Mouse (Mus musculus) stomach, embryonic 15.5 days (tissue): Measurements from ENCODE around the gene Ppil3. TPM values are rescaled to one million over a fixed set of nuclear protein-coding genes. Genes with fewer than 3 reads are reported as not detected.

Experiments
- ATAC-seq: fragments of 200-750 bp; cut with Nextera tagmentation; 2 replicates; pipeline ENCODE4 v1.8.0; 2017; ENCODE audit warnings: low read depth, moderate number of reproducible peaks, moderate TSS enrichment; ENCODE audit not compliant: insufficient read depth, low FRiP score
- H3K27ac ChIP-seq: fragments of 300-500 bp; sonication (generic); 2 replicates; pipeline ENCODE4 v1.5.1; 2015; ENCODE audit warnings: mild to moderate bottlenecking, inconsistent platforms
- H3K27me3 ChIP-seq: fragments of 300-500 bp; sonication (generic); replicated peaks from 2 replicates; pipeline ENCODE4 v1.6.1; 2015; ENCODE audit warnings: inconsistent platforms
- H3K36me3 ChIP-seq: fragments of 300-500 bp; sonication (generic); 2 replicates; pipeline ENCODE4 v1.6.1; 2015; ENCODE audit warnings: inconsistent platforms
- H3K4me1 ChIP-seq: fragments of 300-500 bp; sonication (generic); 2 replicates; pipeline ENCODE4 v1.6.1; 2015; ENCODE audit warnings: inconsistent platforms
- H3K4me2 ChIP-seq: fragments of 300-500 bp; sonication (generic); 2 replicates; pipeline ENCODE4 v1.6.1; 2015; ENCODE audit warnings: mild to moderate bottlenecking, inconsistent platforms
- H3K4me3 ChIP-seq: fragments of 300-500 bp; sonication (generic); replicated peaks from 2 replicates; pipeline ENCODE4 v1.5.1; 2015; ENCODE audit warnings: inconsistent platforms
- H3K9ac ChIP-seq: fragments of 300-500 bp; sonication (generic); 2 replicates; pipeline ENCODE4 v1.6.1; 2015; ENCODE audit warnings: inconsistent platforms
- H3K9me3 ChIP-seq: fragments of 300-500 bp; sonication (generic); 2 replicates; pipeline ENCODE4 v1.6.1; 2016; ENCODE audit warnings: inconsistent platforms
- WGBS: fragments of 180-500 bp; shearing (Covaris S2); methylation state at CpG from one replicate; pipeline ENCODE4 v1.1.7; 2015; 5-methylcytosine and 5-hydroxymethylcytosine counted together
- polyA plus RNA-seq: library from polyadenylated mRNA; unstranded; fragments of >200 nt; fragmentation: Nextera tagmentation; extraction: Ambion mirVana; gene quantifications from 2 replicates; pipeline ENCODE4 v1.2.1, GENCODE M21; 2015

Ppil3 gene
- polyA plus RNA-seq, 1 experiment from 2014 or later = 49.1 TPM

- H3K9ac ChIP-seq = no peak overlapping the region
- H3K36me3 ChIP-seq = peaks cover 40% of the 10 kb centered on the region
- ATAC-seq = no peak
- H3K27ac ChIP-seq = no peak overlapping the region
- H3K9me3 ChIP-seq = no peaks in the 10 kb centered on the region
- no peak overlapping the region for H3K4me2 ChIP-seq
- H3K27me3 ChIP-seq = no peaks in the 10 kb centered on the region
- no peaks in the 10 kb centered on the region for H3K4me1 ChIP-seq
- WGBS = 95% methylated on average over 7 of the region's 7 CpGs
- H3K4me3 ChIP-seq = no peak overlapping the region
Measured at GRCm38 (mm10) chr1:58407321-58407720, 38.0 kb downstream of the Ppil3 start.

- Histone ChIP-seq H3K4me2 (no peak overlapping the region), H3K4me3 (no peak overlapping the region), H3K27me3 (no peaks in the 10 kb centered on the region), H3K9me3 (no peaks in the 10 kb centered on the region), H3K9ac (no peak overlapping the region), H3K27ac (no peak overlapping the region), H3K36me3 (peaks cover 43% of the 10 kb centered on the region), H3K4me1 (no peaks in the 10 kb centered on the region)
- no peak for ATAC-seq
- WGBS = 93% methylated on average over 5 of the region's 5 CpGs
Measured at GRCm38 (mm10) chr1:58403745-58404144, 41.5 kb downstream of the Ppil3 start.

GRCm38 (mm10) chr1:58401396-58401795 lies 43.9 kb downstream of the Ppil3 start:
- H3K4me1 ChIP-seq = no peaks in the 10 kb centered on the region
- no peak for ATAC-seq
- H3K9ac ChIP-seq = no peak overlapping the region
- H3K36me3 ChIP-seq = peaks cover 61% of the 10 kb centered on the region
- H3K9me3 ChIP-seq = no peaks in the 10 kb centered on the region
- no peak overlapping the region for H3K4me2 ChIP-seq
- no peak overlapping the region for H3K4me3 ChIP-seq
- H3K27me3 ChIP-seq = no peaks in the 10 kb centered on the region
- no peak overlapping the region for H3K27ac ChIP-seq
- 86% methylated on average over 6 of the region's 6 CpGs for WGBS

GRCm38 (mm10) chr1:58397731-58398130 lies 47.6 kb downstream of the Ppil3 start:
- no peaks in the 10 kb centered on the region for H3K27me3 ChIP-seq
- no peak overlapping the region for H3K27ac ChIP-seq
- peaks cover 62% of the 10 kb centered on the region for H3K36me3 ChIP-seq
- no peak for ATAC-seq
- H3K9me3 ChIP-seq = no peaks in the 10 kb centered on the region
- H3K4me2 ChIP-seq = no peak overlapping the region
- 95% methylated on average over 6 of the region's 6 CpGs for WGBS
- H3K9ac ChIP-seq = no peak overlapping the region
- no peaks in the 10 kb centered on the region for H3K4me1 ChIP-seq
- no peak overlapping the region for H3K4me3 ChIP-seq

- H3K9ac ChIP-seq = no peak overlapping the region
- no peak overlapping the region for H3K4me3 ChIP-seq
- no peak for ATAC-seq
- H3K27me3 ChIP-seq = no peaks in the 10 kb centered on the region
- 88% methylated on average over 1 of the region's 1 CpGs for WGBS
- H3K36me3 ChIP-seq = peaks cover 50% of the 10 kb centered on the region
- no peaks in the 10 kb centered on the region for H3K9me3 ChIP-seq
- H3K4me2 ChIP-seq = no peak overlapping the region
- no peak overlapping the region for H3K27ac ChIP-seq
- no peaks in the 10 kb centered on the region; the same call in 1 of the 2 replicates for H3K4me1 ChIP-seq
Measured at GRCm38 (mm10) chr1:58396179-58396578, 49.1 kb downstream of the Ppil3 start.

GRCm38 (mm10) chr1:58395341-58395740 lies 49.9 kb downstream of the Ppil3 start:
- Histone ChIP-seq H3K9me3 (no peaks in the 10 kb centered on the region), H3K36me3 (peaks cover 42% of the 10 kb centered on the region), H3K4me3 (no peak overlapping the region), H3K4me2 (no peak overlapping the region), H3K27ac (no peak overlapping the region), H3K4me1 (no peaks in the 10 kb centered on the region; the same call in 1 of the 2 replicates), H3K27me3 (no peaks in the 10 kb centered on the region), H3K9ac (no peak overlapping the region)
- ATAC-seq = no peak
- WGBS = 91% methylated on average over 3 of the region's 3 CpGs

- ATAC-seq = peak; percentile 42
Measured at GRCm38 (mm10) chr1:58393284-58394195, 51.7 kb downstream of the Ppil3 start.

GRCm38 (mm10) chr1:58392652-58393283 lies 52.5 kb downstream of the Ppil3 start, which contains the start of gene Bzw1:
Gene Bzw1, plus strand, starts transcription at chr1:58392898.
- Histone ChIP-seq H3K4me2 (peak within 1 kb of the TSS; percentile 61), H3K27ac (peak within 1 kb of the TSS; percentile 98), H3K4me1 (no peaks in the 10 kb centered on the region; the same call in 1 of the 2 replicates), H3K9ac (peak within 1 kb of the TSS; percentile 97), H3K9me3 (no peaks in the 10 kb centered on the region), H3K27me3 (no peaks in the 10 kb centered on the region), H3K4me3 (peak within 1 kb of the TSS; percentile 95), H3K36me3 (peaks cover 27% of the 10 kb centered on the region)
- peak; percentile 97 for ATAC-seq
- under 1% methylated on average over 46 of the region's 61 CpGs for WGBS

More at GRCm38 (mm10) chr1:58393284-58394195, 51.7 kb downstream of the Ppil3 start:
- peak overlapping the region; percentile 98 for H3K27ac ChIP-seq
- H3K9ac ChIP-seq = peak overlapping the region; percentile 97
- under 1% methylated on average over 72 of the region's 90 CpGs for WGBS
- H3K4me2 ChIP-seq = peak overlapping the region; percentile 61
- no peaks in the 10 kb centered on the region for H3K27me3 ChIP-seq
- H3K4me1 ChIP-seq = no peaks in the 10 kb centered on the region; the same call in 1 of the 2 replicates
- peak overlapping the region; percentile 95 for H3K4me3 ChIP-seq
- H3K36me3 ChIP-seq = peaks cover 34% of the 10 kb centered on the region
- H3K9me3 ChIP-seq = no peaks in the 10 kb centered on the region

GRCm38 (mm10) chr1:58392268-58392651 lies 53.0 kb downstream of the Ppil3 start:
- H3K27ac ChIP-seq = peak overlapping the region; percentile 98
- H3K4me1 ChIP-seq = no peaks in the 10 kb centered on the region; the same call in 1 of the 2 replicates
- 0% methylated on average over 16 of the region's 16 CpGs for WGBS
- peak overlapping the region; percentile 95 for H3K4me3 ChIP-seq
- H3K4me2 ChIP-seq = peak overlapping the region; percentile 61
- ATAC-seq = no peak
- H3K9ac ChIP-seq = peak overlapping the region; percentile 97
- H3K9me3 ChIP-seq = no peaks in the 10 kb centered on the region
- no peaks in the 10 kb centered on the region for H3K27me3 ChIP-seq
- peaks cover 23% of the 10 kb centered on the region for H3K36me3 ChIP-seq

- Histone ChIP-seq H3K9me3 (no peaks in the 10 kb centered on the region), H3K4me2 (peak overlapping the region; percentile 61), H3K9ac (peak overlapping the region; percentile 97; the same call in 1 of the 2 replicates), H3K36me3 (peaks cover 18% of the 10 kb centered on the region), H3K4me1 (no peaks in the 10 kb centered on the region; the same call in 1 of the 2 replicates), H3K27me3 (no peaks in the 10 kb centered on the region), H3K27ac (peak overlapping the region; percentile 98), H3K4me3 (peak overlapping the region; percentile 95)
- no peak for ATAC-seq
- 43% methylated on average over 19 of the region's 19 CpGs for WGBS
Measured at GRCm38 (mm10) chr1:58391421-58392267, 53.6 kb downstream of the Ppil3 start.

GRCm38 (mm10) chr1:58382586-58383281 lies 62.6 kb downstream of the Ppil3 start:
- H3K4me2 ChIP-seq = no peak overlapping the region
- H3K36me3 ChIP-seq = no peaks in the 10 kb centered on the region
- no peak for ATAC-seq
- no peaks in the 10 kb centered on the region for H3K9me3 ChIP-seq
- H3K9ac ChIP-seq = no peak overlapping the region
- WGBS = 73% methylated on average over 5 of the region's 5 CpGs
- H3K27ac ChIP-seq = no peak overlapping the region
- no peaks in the 10 kb centered on the region for H3K27me3 ChIP-seq
- no peaks in the 10 kb centered on the region for H3K4me1 ChIP-seq
- no peak overlapping the region for H3K4me3 ChIP-seq
